Mouse (Mus musculus) hindbrain, embryonic 11.5 days (tissue): ENCODE results near the gene Cdkl2. TPM values are rescaled to one million over a fixed set of nuclear protein-coding genes. Genes with fewer than 3 reads are reported as not detected.

Experiments
- polyA plus RNA-seq: library from polyadenylated mRNA; unstranded; fragments of >200 nt; fragmentation: Nextera tagmentation; extraction: Ambion mirVana; gene quantifications from 2 replicates; pipeline ENCODE4 v1.2.1, GENCODE M21; 2014

Cdkl2 gene
- polyA plus RNA-seq, 1 experiment from 2014 or later = 1.7 TPM

Other genes with a start within 250 kb of the Cdkl2 start
- gene Rchy1, start 80.8 kb downstream of the Cdkl2 start, polyA plus RNA-seq = 46.0 and 58.4 TPM in 2 replicates
- not detected in 2 replicates for gene Odaph, start 56.4 kb downstream of the Cdkl2 start, polyA plus RNA-seq
- 333 and 359 TPM in 2 replicates for gene G3bp2, start 39.8 kb upstream of the Cdkl2 start, polyA plus RNA-seq
- 31.3 and 34.1 TPM in 2 replicates for gene Uso1, start 94.1 kb upstream of the Cdkl2 start, polyA plus RNA-seq
- not detected in 2 replicates for gene U90926, start 171.5 kb upstream of the Cdkl2 start, polyA plus RNA-seq
- gene Ppef2, start 212.4 kb upstream of the Cdkl2 start, polyA plus RNA-seq = 0.53 TPM in 1 of 2 replicates, not detected in the other
- 4.7 and 5.5 TPM in 2 replicates for gene Naaa, start 234.3 kb upstream of the Cdkl2 start, polyA plus RNA-seq